Mouse (Mus musculus): ENCODE results near the gene Arrdc2. TPM values are rescaled to one million over a fixed set of nuclear protein-coding genes. Genes with fewer than 3 reads are reported as not detected.
"Not testable (repeated sequence)": the region's sequence is repeated elsewhere in the genome, so short reads cannot be mapped to it uniquely, and the experiment has no call there.

Arrdc2 gene
- polyA plus RNA-seq, 1 experiment = 19.8 TPM

DNA sequence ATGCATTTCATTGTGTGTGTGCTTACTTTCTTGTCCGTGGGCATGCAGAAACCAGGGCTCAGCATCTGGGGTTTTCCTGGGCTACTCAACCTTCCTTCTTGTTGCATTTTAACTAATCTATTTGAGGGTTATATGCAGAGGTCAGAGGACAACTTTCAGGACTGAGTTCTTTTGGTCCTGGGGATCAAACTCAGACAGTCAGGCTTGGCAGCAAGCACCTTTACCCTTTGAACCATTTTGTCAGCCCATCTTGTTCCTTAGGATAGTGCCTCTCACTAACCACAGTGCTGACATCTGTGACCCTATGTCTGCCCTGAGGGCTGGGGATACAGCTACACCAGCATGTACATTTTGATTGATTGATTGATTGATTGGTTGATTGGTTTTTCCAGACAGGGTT is 11.7 kb downstream of the Arrdc2 start:
- WGBS = 48% methylated on average over 1 of the region's 1 CpGs
- H3K36me3 ChIP-seq (ENCODE audit: control insufficient read depth, insufficient read depth, low read length) = no peaks in the 10 kb centered on the region
- DNase-seq = peak; percentile 56
- no peak overlapping the region for H3K27ac ChIP-seq (ENCODE audit: insufficient read depth, low read depth, low read length)
- TF ChIP-seq CTCF (conservative IDR thresholded peaks at IDR 0.05; ENCODE audit: insufficient read depth, insufficient read length, low read depth, low read length) (no peak), POLR2A (IDR thresholded peaks at IDR 0.05; ENCODE audit: low read depth, low read length) (no peak)
- H3K27me3 ChIP-seq (replicated peaks; ENCODE audit: control insufficient read depth, insufficient read depth, low read length) = no peaks in the 10 kb centered on the region
- H3K4me3 ChIP-seq (ENCODE audit: insufficient read depth, low read depth, low read length) = no peak overlapping the region
- peaks cover 1% of the 10 kb centered on the region; the same call in 1 of the 2 replicates for H3K4me1 ChIP-seq (ENCODE audit: control insufficient read depth, insufficient read depth, low read length)

DNA sequence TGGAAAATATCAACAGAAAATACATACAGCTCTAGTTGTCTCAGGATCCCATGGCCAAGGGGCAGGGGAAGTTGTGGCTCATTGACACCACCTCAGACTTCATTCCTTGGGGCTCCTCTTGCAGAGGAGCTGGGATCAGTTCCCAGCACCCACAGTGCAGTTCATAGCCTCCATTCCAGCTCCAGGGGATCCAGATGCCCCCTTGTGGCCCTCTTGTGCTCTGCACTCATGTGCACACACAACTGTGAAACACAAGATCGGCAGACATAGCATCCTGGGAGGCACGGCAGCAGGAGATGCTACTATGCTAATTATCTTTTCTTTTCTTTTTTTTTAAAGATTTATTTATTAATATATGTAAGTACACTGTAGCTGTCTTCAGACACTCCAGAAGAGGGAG is 12.5 kb downstream of the Arrdc2 start:
- no peaks in the 10 kb centered on the region for H3K4me1 ChIP-seq (ENCODE audit: control insufficient read depth, insufficient read depth, low read length)
- H3K36me3 ChIP-seq (ENCODE audit: control insufficient read depth, insufficient read depth, low read length) = no peaks in the 10 kb centered on the region
- no peak for TF ChIP-seq CTCF (conservative IDR thresholded peaks at IDR 0.05; ENCODE audit: insufficient read depth, insufficient read length, low read depth, low read length)
- TF ChIP-seq POLR2A (IDR thresholded peaks at IDR 0.05; ENCODE audit: low read depth, low read length) = no peak
- H3K4me3 ChIP-seq (ENCODE audit: insufficient read depth, low read depth, low read length) = no peak overlapping the region
- no peaks in the 10 kb centered on the region for H3K27me3 ChIP-seq (replicated peaks; ENCODE audit: control insufficient read depth, insufficient read depth, low read length)
- H3K27ac ChIP-seq (ENCODE audit: insufficient read depth, low read depth, low read length) = no peak overlapping the region
- DNase-seq = no peak
- WGBS = 85% methylated on average over 2 of the region's 2 CpGs

DNA sequence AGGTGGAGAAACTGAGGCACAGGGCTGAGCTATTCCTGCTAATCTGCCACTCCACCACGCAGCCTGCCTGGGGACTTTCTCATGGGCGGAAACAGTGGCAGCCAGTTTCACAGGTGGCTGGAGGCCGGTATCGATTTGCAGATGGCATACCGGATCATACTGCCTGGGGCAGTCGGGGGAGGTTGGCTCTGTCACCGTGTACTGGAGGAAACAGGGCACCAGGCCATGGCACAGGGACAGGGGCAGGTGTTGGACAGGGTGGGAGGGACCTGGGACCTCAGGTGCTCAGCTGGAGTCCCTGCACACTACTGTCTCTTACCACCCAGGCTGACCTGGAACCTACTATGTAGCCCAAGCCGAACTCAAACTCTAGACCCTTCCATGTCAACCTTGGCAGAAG is 13.7 kb downstream of the Arrdc2 start:
- Histone ChIP-seq H3K4me3 (ENCODE audit: insufficient read depth, low read depth, low read length) (no peak overlapping the region), H3K27ac (ENCODE audit: insufficient read depth, low read depth, low read length) (no peak overlapping the region), H3K27me3 (replicated peaks; ENCODE audit: control insufficient read depth, insufficient read depth, low read length) (no peaks in the 10 kb centered on the region), H3K4me1 (ENCODE audit: control insufficient read depth, insufficient read depth, low read length) (no peaks in the 10 kb centered on the region), H3K36me3 (ENCODE audit: control insufficient read depth, insufficient read depth, low read length) (no peaks in the 10 kb centered on the region)
- DNase-seq = no peak
- 47% methylated on average over 8 of the region's 8 CpGs for WGBS
- TF ChIP-seq CTCF (conservative IDR thresholded peaks at IDR 0.05; ENCODE audit: insufficient read depth, insufficient read length, low read depth, low read length) = no peak
- no peak for TF ChIP-seq POLR2A (IDR thresholded peaks at IDR 0.05; ENCODE audit: low read depth, low read length)

- no peaks in the 10 kb centered on the region for H3K36me3 ChIP-seq (ENCODE audit: control insufficient read depth, insufficient read depth, low read length)
- H3K27me3 ChIP-seq (replicated peaks; ENCODE audit: control insufficient read depth, insufficient read depth, low read length) = no peaks in the 10 kb centered on the region
- no peak for TF ChIP-seq CTCF (conservative IDR thresholded peaks at IDR 0.05; ENCODE audit: insufficient read depth, insufficient read length, low read depth, low read length)
- TF ChIP-seq POLR2A (IDR thresholded peaks at IDR 0.05; ENCODE audit: low read depth, low read length) = no peak
- 82% methylated on average over 7 of the region's 7 CpGs for WGBS
- H3K4me3 ChIP-seq (ENCODE audit: insufficient read depth, low read depth, low read length) = no peak overlapping the region
- no peak overlapping the region for H3K27ac ChIP-seq (ENCODE audit: insufficient read depth, low read depth, low read length)
- no peaks in the 10 kb centered on the region for H3K4me1 ChIP-seq (ENCODE audit: control insufficient read depth, insufficient read depth, low read length)
- DNase-seq = no peak
Measured at GRCm38 (mm10) chr8:70823802-70824201, 15.7 kb downstream of the Arrdc2 start.

DNA sequence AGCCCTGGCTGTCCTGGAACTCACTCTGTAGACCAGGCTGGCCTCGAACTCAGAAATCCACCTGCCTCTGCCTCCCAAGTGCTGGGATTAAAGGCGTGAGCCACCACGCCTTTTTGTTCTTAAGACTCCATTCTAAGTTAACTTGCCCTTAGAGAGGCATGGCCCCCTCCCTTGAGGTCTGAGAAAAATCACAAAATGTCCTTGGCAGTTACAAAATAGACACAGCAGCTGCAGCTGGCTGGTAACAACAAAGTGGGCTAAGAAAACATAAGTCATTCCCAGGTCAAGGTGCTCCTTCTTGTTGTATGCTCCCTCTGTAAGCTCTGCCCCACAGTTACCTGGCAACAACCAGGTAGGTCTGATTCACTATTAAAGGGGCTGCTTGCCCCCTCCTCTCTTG is 16.9 kb downstream of the Arrdc2 start:
- not testable (repeated sequence) for H3K4me1 ChIP-seq (ENCODE audit: control insufficient read depth, insufficient read depth, low read length); DNase-seq; H3K27me3 ChIP-seq (replicated peaks; ENCODE audit: control insufficient read depth, insufficient read depth, low read length); H3K4me3 ChIP-seq (ENCODE audit: insufficient read depth, low read depth, low read length); H3K27ac ChIP-seq (ENCODE audit: insufficient read depth, low read depth, low read length); H3K36me3 ChIP-seq (ENCODE audit: control insufficient read depth, insufficient read depth, low read length)
- WGBS = 98% methylated on average over 3 of the region's 3 CpGs

DNA sequence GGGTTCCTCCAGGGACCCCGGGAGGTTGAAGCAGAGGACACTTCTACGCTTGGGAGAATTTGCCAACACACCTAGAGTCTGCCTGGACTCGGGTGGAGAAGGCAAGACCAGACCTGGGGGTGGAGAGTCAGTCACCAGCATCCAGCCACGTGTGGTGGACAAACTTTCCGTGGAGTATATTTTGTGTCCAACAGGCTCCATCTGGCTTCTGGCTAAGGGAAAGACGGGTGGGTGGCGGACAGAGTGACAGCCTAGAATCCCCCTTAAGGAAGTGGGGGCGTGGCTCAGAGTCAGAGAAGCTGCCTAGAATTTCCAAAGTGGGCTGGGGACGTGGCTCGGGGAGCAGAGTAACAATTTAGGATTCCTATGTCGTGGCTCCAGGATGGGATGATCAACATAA is 17.5 kb downstream of the Arrdc2 start:
- no peak overlapping the region for H3K27ac ChIP-seq (ENCODE audit: insufficient read depth, low read depth, low read length)
- no peaks in the 10 kb centered on the region for H3K4me1 ChIP-seq (ENCODE audit: control insufficient read depth, insufficient read depth, low read length)
- no peaks in the 10 kb centered on the region for H3K27me3 ChIP-seq (replicated peaks; ENCODE audit: control insufficient read depth, insufficient read depth, low read length)
- WGBS = 40% methylated on average over 11 of the region's 11 CpGs
- TF ChIP-seq POLR2A (IDR thresholded peaks at IDR 0.05; ENCODE audit: low read depth, low read length) = no peak
- no peak for TF ChIP-seq CTCF (conservative IDR thresholded peaks at IDR 0.05; ENCODE audit: insufficient read depth, insufficient read length, low read depth, low read length)
- H3K4me3 ChIP-seq (ENCODE audit: insufficient read depth, low read depth, low read length) = no peak overlapping the region
- no peak for DNase-seq
- H3K36me3 ChIP-seq (ENCODE audit: control insufficient read depth, insufficient read depth, low read length) = no peaks in the 10 kb centered on the region

- TF ChIP-seq CTCF (conservative IDR thresholded peaks at IDR 0.05; ENCODE audit: insufficient read depth, insufficient read length, low read depth, low read length) = peak; percentile 96
- TF ChIP-seq POLR2A (IDR thresholded peaks at IDR 0.05; ENCODE audit: low read depth, low read length) = no peak
- H3K27me3 ChIP-seq (replicated peaks; ENCODE audit: control insufficient read depth, insufficient read depth, low read length) = no peaks in the 10 kb centered on the region
- peak; percentile 78 for DNase-seq
- H3K27ac ChIP-seq (ENCODE audit: insufficient read depth, low read depth, low read length) = no peak overlapping the region
- no peaks in the 10 kb centered on the region for H3K36me3 ChIP-seq (ENCODE audit: control insufficient read depth, insufficient read depth, low read length)
- no peak overlapping the region for H3K4me3 ChIP-seq (ENCODE audit: insufficient read depth, low read depth, low read length)
- 16% methylated on average over 30 of the region's 30 CpGs for WGBS
- H3K4me1 ChIP-seq (ENCODE audit: control insufficient read depth, insufficient read depth, low read length) = no peaks in the 10 kb centered on the region
Measured at GRCm38 (mm10) chr8:70821399-70821962, 18.0 kb downstream of the Arrdc2 start.
